Mouse (Mus musculus): ENCODE results near the gene Shq1. TPM values are rescaled to one million over a fixed set of nuclear protein-coding genes. Genes with fewer than 3 reads are reported as not detected.

The Shq1 gene
- polyA plus RNA-seq, 1 experiment from 2014 or later = 6.8 TPM

GRCm38 (mm10) chr6:100577590-100577989 lies 93.4 kb downstream of the Shq1 start:
- Histone ChIP-seq H3K9me3 (ENCODE audit: control insufficient read depth, low read length) (no peaks in the 10 kb centered on the region), H3K27ac (ENCODE audit: low read depth, low read length) (no peak overlapping the region), H3K4me1 (ENCODE audit: control insufficient read depth, insufficient read depth, low read length) (0 out of 2 replicates have a peak, but pooled peaks cover 3% of the 10 kb centered on the region), H3K36me3 (ENCODE audit: control insufficient read depth, insufficient read depth, low read length) (no peaks in the 10 kb centered on the region), H3K4me3 (ENCODE audit: low read depth, low read length) (no peak overlapping the region), H3K4me2 (ENCODE audit: low read depth, low read length) (no peak overlapping the region), H3K9ac (replicated peaks; ENCODE audit: low read depth, low read length) (no peak overlapping the region), H3K27me3 (ENCODE audit: control insufficient read depth, insufficient read depth, low read length) (no peaks in the 10 kb centered on the region)
- no peak for ATAC-seq (ENCODE audit: low read depth)
- WGBS = 92% methylated on average over 6 of the region's 6 CpGs

GRCm38 (mm10) chr6:100576171-100576570 lies 94.8 kb downstream of the Shq1 start:
- WGBS = 26% methylated on average over 6 of the region's 6 CpGs
- Histone ChIP-seq H3K36me3 (ENCODE audit: control insufficient read depth, insufficient read depth, low read length) (no peaks in the 10 kb centered on the region), H3K4me1 (ENCODE audit: control insufficient read depth, insufficient read depth, low read length) (0 out of 2 replicates have a peak, but pooled peaks cover 3% of the 10 kb centered on the region), H3K4me2 (ENCODE audit: low read depth, low read length) (no peak overlapping the region), H3K27me3 (ENCODE audit: control insufficient read depth, insufficient read depth, low read length) (no peaks in the 10 kb centered on the region), H3K27ac (ENCODE audit: low read depth, low read length) (no peak overlapping the region), H3K9me3 (ENCODE audit: control insufficient read depth, low read length) (no peaks in the 10 kb centered on the region), H3K4me3 (ENCODE audit: low read depth, low read length) (no peak overlapping the region), H3K9ac (replicated peaks; ENCODE audit: low read depth, low read length) (no peak overlapping the region)
- ATAC-seq (ENCODE audit: low read depth) = no peak

GRCm38 (mm10) chr6:100566774-100567173 lies 104.2 kb downstream of the Shq1 start:
- Histone ChIP-seq H3K27me3 (ENCODE audit: control insufficient read depth, insufficient read depth, low read length) (no peaks in the 10 kb centered on the region), H3K4me1 (ENCODE audit: control insufficient read depth, insufficient read depth, low read length) (peaks cover 18% of the 10 kb centered on the region), H3K27ac (ENCODE audit: low read depth, low read length) (no peak overlapping the region), H3K4me2 (ENCODE audit: low read depth, low read length) (no peak overlapping the region), H3K9ac (replicated peaks; ENCODE audit: low read depth, low read length) (no peak overlapping the region), H3K9me3 (ENCODE audit: control insufficient read depth, low read length) (no peaks in the 10 kb centered on the region), H3K36me3 (ENCODE audit: control insufficient read depth, insufficient read depth, low read length) (no peaks in the 10 kb centered on the region), H3K4me3 (ENCODE audit: low read depth, low read length) (no peak overlapping the region)
- 83% methylated on average over 6 of the region's 6 CpGs for WGBS
- no peak for ATAC-seq (ENCODE audit: low read depth)

- no peaks in the 10 kb centered on the region for H3K27me3 ChIP-seq (ENCODE audit: control insufficient read depth, insufficient read depth, low read length)
- H3K9me3 ChIP-seq (ENCODE audit: control insufficient read depth, low read length) = no peaks in the 10 kb centered on the region
- no peak overlapping the region for H3K4me3 ChIP-seq (ENCODE audit: low read depth, low read length)
- no peak overlapping the region for H3K4me2 ChIP-seq (ENCODE audit: low read depth, low read length)
- 25% methylated on average over 4 of the region's 4 CpGs for WGBS
- no peak for ATAC-seq (ENCODE audit: low read depth)
- H3K4me1 ChIP-seq (ENCODE audit: control insufficient read depth, insufficient read depth, low read length) = peaks cover 17% of the 10 kb centered on the region
- no peak overlapping the region for H3K27ac ChIP-seq (ENCODE audit: low read depth, low read length)
- no peak overlapping the region for H3K9ac ChIP-seq (replicated peaks; ENCODE audit: low read depth, low read length)
- H3K36me3 ChIP-seq (ENCODE audit: control insufficient read depth, insufficient read depth, low read length) = no peaks in the 10 kb centered on the region
These were observed 106.4 kb downstream of the Shq1 start for GRCm38 (mm10) chr6:100564516-100564915.

GRCm38 (mm10) chr6:100563552-100564341 lies 107.2 kb downstream of the Shq1 start:
- H3K9me3 ChIP-seq (ENCODE audit: control insufficient read depth, low read length) = no peaks in the 10 kb centered on the region
- H3K27me3 ChIP-seq (ENCODE audit: control insufficient read depth, insufficient read depth, low read length) = no peaks in the 10 kb centered on the region
- peak overlapping the region; percentile 81 for H3K27ac ChIP-seq (ENCODE audit: low read depth, low read length)
- H3K4me1 ChIP-seq (ENCODE audit: control insufficient read depth, insufficient read depth, low read length) = peaks cover 14% of the 10 kb centered on the region
- peak overlapping the region; percentile 100 for H3K4me2 ChIP-seq (ENCODE audit: low read depth, low read length)
- no peaks in the 10 kb centered on the region for H3K36me3 ChIP-seq (ENCODE audit: control insufficient read depth, insufficient read depth, low read length)
- peak; percentile 96 for ATAC-seq (ENCODE audit: low read depth)
- H3K9ac ChIP-seq (replicated peaks; ENCODE audit: low read depth, low read length) = peak overlapping the region; percentile 71
- WGBS = 4% methylated on average over 38 of the region's 38 CpGs
- H3K4me3 ChIP-seq (ENCODE audit: low read depth, low read length) = peak overlapping the region; percentile 42

- Histone ChIP-seq H3K36me3 (ENCODE audit: control insufficient read depth, insufficient read depth, low read length) (no peaks in the 10 kb centered on the region), H3K27me3 (ENCODE audit: control insufficient read depth, insufficient read depth, low read length) (no peaks in the 10 kb centered on the region), H3K4me2 (ENCODE audit: low read depth, low read length) (peak overlapping the region; percentile 100), H3K4me3 (ENCODE audit: low read depth, low read length) (peak overlapping the region; percentile 42), H3K9me3 (ENCODE audit: control insufficient read depth, low read length) (no peaks in the 10 kb centered on the region), H3K27ac (ENCODE audit: low read depth, low read length) (peak overlapping the region; percentile 81), H3K4me1 (ENCODE audit: control insufficient read depth, insufficient read depth, low read length) (peaks cover 14% of the 10 kb centered on the region), H3K9ac (replicated peaks; ENCODE audit: low read depth, low read length) (peak overlapping the region; percentile 71)
- WGBS = under 1% methylated on average over 51 of the region's 51 CpGs
- peak; percentile 69 for ATAC-seq (ENCODE audit: low read depth)
These were observed 108.0 kb downstream of the Shq1 start for GRCm38 (mm10) chr6:100562719-100563551.

GRCm38 (mm10) chr6:100558057-100558456 lies 112.9 kb downstream of the Shq1 start:
- Histone ChIP-seq H3K4me1 (ENCODE audit: control insufficient read depth, insufficient read depth, low read length) (peaks cover 5% of the 10 kb centered on the region), H3K27ac (ENCODE audit: low read depth, low read length) (no peak overlapping the region), H3K4me2 (ENCODE audit: low read depth, low read length) (no peak overlapping the region), H3K9ac (replicated peaks; ENCODE audit: low read depth, low read length) (no peak overlapping the region), H3K27me3 (ENCODE audit: control insufficient read depth, insufficient read depth, low read length) (no peaks in the 10 kb centered on the region), H3K4me3 (ENCODE audit: low read depth, low read length) (no peak overlapping the region), H3K36me3 (ENCODE audit: control insufficient read depth, insufficient read depth, low read length) (no peaks in the 10 kb centered on the region), H3K9me3 (ENCODE audit: control insufficient read depth, low read length) (no peaks in the 10 kb centered on the region)
- 33% methylated on average over 8 of the region's 8 CpGs for WGBS
- ATAC-seq (ENCODE audit: low read depth) = peak; percentile 42; the same call in 1 of the 2 replicates

- H3K9ac ChIP-seq (replicated peaks; ENCODE audit: low read depth, low read length) = no peak overlapping the region; the same call in 1 of the 2 replicates
These were observed 128.6 kb downstream of the Shq1 start for GRCm38 (mm10) chr6:100542154-100542997.

More at GRCm38 (mm10) chr6:100542154-100542997, 128.6 kb downstream of the Shq1 start:
- H3K36me3 ChIP-seq (ENCODE audit: control insufficient read depth, insufficient read depth, low read length) = no peaks in the 10 kb centered on the region
- no peak overlapping the region for H3K4me3 ChIP-seq (ENCODE audit: low read depth, low read length)
- no peaks in the 10 kb centered on the region for H3K9me3 ChIP-seq (ENCODE audit: control insufficient read depth, low read length)
- H3K27me3 ChIP-seq (ENCODE audit: control insufficient read depth, insufficient read depth, low read length) = no peaks in the 10 kb centered on the region
- ATAC-seq (ENCODE audit: low read depth) = peak; percentile 45; the same call in 1 of the 2 replicates
- no peaks in the 10 kb centered on the region for H3K4me1 ChIP-seq (ENCODE audit: control insufficient read depth, insufficient read depth, low read length)
- no peak overlapping the region for H3K4me2 ChIP-seq (ENCODE audit: low read depth, low read length)
- WGBS = 47% methylated on average over 15 of the region's 15 CpGs
- H3K27ac ChIP-seq (ENCODE audit: low read depth, low read length) = no peak overlapping the region
